Mouse (Mus musculus): ENCODE results near the gene Vmn2r56. TPM values are rescaled to one million over a fixed set of nuclear protein-coding genes. Genes with fewer than 3 reads are reported as not detected.

Vmn2r56 gene
- polyA plus RNA-seq (2015; fragmentation: Nextera tagmentation; extraction: Ambion mirVana) = not detected in 2 replicates

GRCm38 (mm10) chr7:12734904-12735303 lies at the start of gene Vmn2r56:
Vmn2r56 (minus strand) TSS chr7:12735004.

GRCm38 (mm10) chr7:12684903-12685302 lies 49.9 kb downstream of the Vmn2r56 start, which contains the start of gene Vmn2r55:
Vmn2r55 (minus strand) TSS chr7:12685003.

GRCm38 (mm10) chr7:12640219-12640618 lies 94.6 kb downstream of the Vmn2r56 start, which contains the start of gene Vmn2r54:
Vmn2r54 (minus strand) TSS chr7:12640319.

Other genes with a start within 250 kb of the Vmn2r56 start
- not detected in 2 replicates for gene 2900092C05Rik, start 222.5 kb downstream of the Vmn2r56 start, polyA plus RNA-seq (2015; fragmentation: Nextera tagmentation; extraction: Ambion mirVana)
- gene Vmn2r53, start 126.2 kb downstream of the Vmn2r56 start, polyA plus RNA-seq (2015; fragmentation: Nextera tagmentation; extraction: Ambion mirVana) = 0.01 TPM in 1 of 2 replicates, not detected in the other
- gene Vmn2r54, start 94.7 kb downstream of the Vmn2r56 start, polyA plus RNA-seq (2015; fragmentation: Nextera tagmentation; extraction: Ambion mirVana) = not detected in 2 replicates
- not detected in 2 replicates for gene Vmn2r55, start 50.0 kb downstream of the Vmn2r56 start, polyA plus RNA-seq (2015; fragmentation: Nextera tagmentation; extraction: Ambion mirVana)
- 4.0 and 4.5 TPM in 2 replicates for gene Zscan18, start 68.6 kb upstream of the Vmn2r56 start, polyA plus RNA-seq (2015; fragmentation: Nextera tagmentation; extraction: Ambion mirVana)
- gene Zfp329, start 83.9 kb upstream of the Vmn2r56 start, polyA plus RNA-seq (2015; fragmentation: Nextera tagmentation; extraction: Ambion mirVana) = 6.0 and 7.4 TPM in 2 replicates
- gene Zfp110, start 99.8 kb upstream of the Vmn2r56 start, polyA plus RNA-seq (2015; fragmentation: Nextera tagmentation; extraction: Ambion mirVana) = 17.2 and 23.7 TPM in 2 replicates
- 1.7 and 2.3 TPM in 2 replicates for gene Zfp128, start 146.2 kb upstream of the Vmn2r56 start, polyA plus RNA-seq (2015; fragmentation: Nextera tagmentation; extraction: Ambion mirVana)
- 6.5 and 6.6 TPM in 2 replicates for gene Zscan22, start 162.8 kb upstream of the Vmn2r56 start, polyA plus RNA-seq (2015; fragmentation: Nextera tagmentation; extraction: Ambion mirVana)
- gene Rps5, start 187.3 kb upstream of the Vmn2r56 start, polyA plus RNA-seq (2015; fragmentation: Nextera tagmentation; extraction: Ambion mirVana) = 865 and 1,106 TPM in 2 replicates
- 0.08 and 0.30 TPM in 2 replicates for gene Rnf225, start 192.4 kb upstream of the Vmn2r56 start, polyA plus RNA-seq (2015; fragmentation: Nextera tagmentation; extraction: Ambion mirVana)
- 6.2 and 7.5 TPM in 2 replicates for gene Zfp324, start 230.8 kb upstream of the Vmn2r56 start, polyA plus RNA-seq (2015; fragmentation: Nextera tagmentation; extraction: Ambion mirVana)
- 3.8 and 6.0 TPM in 2 replicates for gene Zfp446, start 242.8 kb upstream of the Vmn2r56 start, polyA plus RNA-seq (2015; fragmentation: Nextera tagmentation; extraction: Ambion mirVana)

Data from adrenal gland, postnatal 0 days (tissue).